Comparison of ENCODE assay signal across 11 mouse cellular contexts in the genomic region with DNA sequence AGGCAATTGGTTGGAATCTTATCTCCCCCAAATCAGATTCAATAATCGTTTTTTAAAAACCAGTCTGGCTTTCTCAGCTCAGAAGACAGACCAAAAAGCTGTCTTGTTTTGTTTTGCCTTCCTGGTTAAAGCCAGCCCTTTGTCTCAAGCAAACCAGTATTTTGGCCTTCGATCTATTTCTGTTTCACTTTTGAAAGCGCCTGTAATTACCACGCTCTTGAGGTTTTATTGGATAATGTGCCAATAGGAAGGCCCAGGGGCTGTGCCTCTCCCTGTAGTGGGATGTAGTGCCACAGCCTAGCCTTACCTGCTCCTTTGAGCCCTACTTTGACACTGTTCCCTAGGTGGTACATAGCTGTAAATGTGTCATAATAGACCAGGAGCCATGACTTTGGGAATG. TPM values are rescaled to one million over a fixed set of nuclear protein-coding genes. Genes with fewer than 3 reads are reported as not detected.
DNase-seq lines count a peak whose midpoint lies in the region; ATAC-seq and TF ChIP-seq lines count a peak whose summit lies in the region.
"Had no signal": no experiment of that assay in that cellular context is flagged by ENCODE, and none has a peak within 500 bp of the region (broad histone marks: within the 10 kb centered on the region; RNA-seq: fewer than 3 reads in every experiment).

No protein-coding gene starts in this region.

- no peak for TF ChIP-seq EP300 in liver, postnatal 0 days (IDR thresholded peaks at IDR 0.05; ENCODE audit: low read depth)

- H3K27me3 ChIP-seq in forebrain, embryonic 10.5 days (ENCODE audit: poor library complexity, severe bottlenecking) = peaks cover 3% of the 10 kb centered on the region; the same call in 1 of the 2 replicates
- H3K27me3 ChIP-seq in forebrain, embryonic 16.5 days (replicated peaks; ENCODE audit: control insufficient read depth, insufficient read depth, low read length) = no peaks in the 10 kb centered on the region
- no peaks in the 10 kb centered on the region for H3K27me3 ChIP-seq in liver, postnatal 0 days (ENCODE audit: insufficient read depth, low read length)
- peaks cover 19% of the 10 kb centered on the region for H3K27me3 ChIP-seq in liver, embryonic 12.5 days (replicated peaks)
- H3K27me3 ChIP-seq in intestine, embryonic 15.5 days (replicated peaks) = no peaks in the 10 kb centered on the region
- no peaks in the 10 kb centered on the region for H3K27me3 ChIP-seq in neural tube, embryonic 14.5 days (ENCODE audit: control insufficient read depth, insufficient read depth, low read length)

- no peak overlapping the region for H3K27ac ChIP-seq in forebrain, embryonic 10.5 days
- no peak overlapping the region for H3K27ac ChIP-seq in forebrain, embryonic 16.5 days (ENCODE audit: low read length)
- H3K27ac ChIP-seq in liver, postnatal 0 days (ENCODE audit: low read depth) = no peak overlapping the region
- no peak overlapping the region for H3K27ac ChIP-seq in liver, embryonic 12.5 days
- H3K27ac ChIP-seq in intestine, embryonic 15.5 days = no peak overlapping the region
- H3K27ac ChIP-seq in neural tube, embryonic 14.5 days (ENCODE audit: low read depth, low read length) = no peak overlapping the region

- no peaks in the 10 kb centered on the region for H3K9me3 ChIP-seq in forebrain, embryonic 10.5 days
- no peaks in the 10 kb centered on the region for H3K9me3 ChIP-seq in forebrain, embryonic 16.5 days (ENCODE audit: control insufficient read depth, low read length)
- H3K9me3 ChIP-seq in liver, postnatal 0 days (ENCODE audit: low read length) = no peaks in the 10 kb centered on the region
- no peaks in the 10 kb centered on the region for H3K9me3 ChIP-seq in liver, embryonic 12.5 days (replicated peaks)
- H3K9me3 ChIP-seq in intestine, embryonic 15.5 days = no peaks in the 10 kb centered on the region
- no peaks in the 10 kb centered on the region for H3K9me3 ChIP-seq in neural tube, embryonic 14.5 days (ENCODE audit: control insufficient read depth, low read length)

- no peak for ATAC-seq in forebrain, embryonic 16.5 days
- ATAC-seq in liver, postnatal 0 days = no peak
- ATAC-seq in liver, embryonic 12.5 days = no peak
- no peak for ATAC-seq in intestine, embryonic 15.5 days
- no peak for ATAC-seq in neural tube, embryonic 14.5 days (ENCODE audit: low read depth)
- no peak for ATAC-seq in monocyte, adult 5-6 weeks (replicated peaks; ENCODE audit: insufficient number of reproducible peaks, low FRiP score, low TSS enrichment, poor library complexity, severe bottlenecking)

- H3K4me3 ChIP-seq in forebrain, embryonic 10.5 days = peak overlapping the region; percentile 83; the same call in 1 of the 2 replicates
- no peak overlapping the region for H3K4me3 ChIP-seq in forebrain, embryonic 16.5 days (replicated peaks; ENCODE audit: low read length)
- peak overlapping the region; percentile 81; the same call in 1 of the 2 replicates for H3K4me3 ChIP-seq in liver, postnatal 0 days (ENCODE audit: low read depth, low read length)
- no peak overlapping the region for H3K4me3 ChIP-seq in liver, embryonic 12.5 days
- H3K4me3 ChIP-seq in intestine, embryonic 15.5 days (replicated peaks) = no peak overlapping the region
- H3K4me3 ChIP-seq in neural tube, embryonic 14.5 days (ENCODE audit: low read depth, low read length) = no peak overlapping the region

- TF ChIP-seq CTCF in liver, postnatal 0 days (IDR thresholded peaks at IDR 0.05; ENCODE audit: low read depth) = no peak

- WGBS in forebrain, embryonic 10.5 days = 72% methylated on average over 4 of the region's 4 CpGs
- WGBS in forebrain, embryonic 16.5 days = 42% methylated on average over 4 of the region's 4 CpGs
- 54% methylated on average over 4 of the region's 4 CpGs for WGBS in liver, postnatal 0 days (ENCODE audit: insufficient replicate concordance)
- 62% methylated on average over 4 of the region's 4 CpGs for WGBS in liver, embryonic 12.5 days (ENCODE audit: insufficient replicate concordance)
- 48% methylated on average over 4 of the region's 4 CpGs for WGBS in intestine, embryonic 15.5 days
- 55% methylated on average over 4 of the region's 4 CpGs for WGBS in neural tube, embryonic 14.5 days

- no peak for DNase-seq in forebrain, embryonic 10.5 days (ENCODE audit: extremely low spot score, low spot score)
- no peak for DNase-seq in liver, postnatal 0 days
- DNase-seq in adrenal gland, postnatal 14 days = no peak
- DNase-seq: gastrocnemius, postnatal 36 days; kidney, adult 18-20 months; left cerebral cortex, postnatal 4 days had no signal

- no peak overlapping the region for H3K9ac ChIP-seq in forebrain, embryonic 16.5 days (replicated peaks; ENCODE audit: low read depth, low read length)
- H3K9ac ChIP-seq in liver, postnatal 0 days (replicated peaks) = no peak overlapping the region
- no peak overlapping the region for H3K9ac ChIP-seq in liver, embryonic 12.5 days
- H3K9ac ChIP-seq in intestine, embryonic 15.5 days = no peak overlapping the region
- no peak overlapping the region for H3K9ac ChIP-seq in neural tube, embryonic 14.5 days (replicated peaks; ENCODE audit: low read depth, low read length)

- no peak overlapping the region for H3K4me2 ChIP-seq in forebrain, embryonic 16.5 days (ENCODE audit: low read length)
- peak overlapping the region; percentile 79 for H3K4me2 ChIP-seq in liver, postnatal 0 days (ENCODE audit: low read depth, low read length)
- no peak overlapping the region for H3K4me2 ChIP-seq in liver, embryonic 12.5 days
- H3K4me2 ChIP-seq in intestine, embryonic 15.5 days (replicated peaks) = peak overlapping the region; percentile 93
- peak overlapping the region; percentile 4; the same call in 1 of the 2 replicates for H3K4me2 ChIP-seq in neural tube, embryonic 14.5 days (ENCODE audit: low read depth, low read length)

- H3K4me1 ChIP-seq in forebrain, embryonic 10.5 days = peaks cover 75% of the 10 kb centered on the region
- H3K4me1 ChIP-seq in forebrain, embryonic 16.5 days (replicated peaks; ENCODE audit: control insufficient read depth, insufficient read depth, low read length) = peaks cover 18% of the 10 kb centered on the region
- H3K4me1 ChIP-seq in liver, postnatal 0 days (ENCODE audit: insufficient read depth) = peaks cover 32% of the 10 kb centered on the region
- peaks cover 62% of the 10 kb centered on the region for H3K4me1 ChIP-seq in liver, embryonic 12.5 days
- H3K4me1 ChIP-seq in intestine, embryonic 15.5 days (replicated peaks) = peaks cover 27% of the 10 kb centered on the region
- peaks cover 16% of the 10 kb centered on the region for H3K4me1 ChIP-seq in neural tube, embryonic 14.5 days (ENCODE audit: control insufficient read depth, insufficient read depth, low read length)

- no peaks in the 10 kb centered on the region for H3K36me3 ChIP-seq in forebrain, embryonic 10.5 days (replicated peaks)
- no peaks in the 10 kb centered on the region for H3K36me3 ChIP-seq in forebrain, embryonic 16.5 days (ENCODE audit: control insufficient read depth, insufficient read depth)
- H3K36me3 ChIP-seq in liver, postnatal 0 days (replicated peaks; ENCODE audit: insufficient read depth, low read length) = no peaks in the 10 kb centered on the region
- no peaks in the 10 kb centered on the region for H3K36me3 ChIP-seq in liver, embryonic 12.5 days
- no peaks in the 10 kb centered on the region for H3K36me3 ChIP-seq in intestine, embryonic 15.5 days
- H3K36me3 ChIP-seq in neural tube, embryonic 14.5 days (ENCODE audit: control insufficient read depth, insufficient read depth, low read length) = no peaks in the 10 kb centered on the region

RNA-seq across cellular contexts. Expression of gene Hpcal1, which starts 2.3 kb away (rescaled TPM):
- polyA plus RNA-seq in forebrain, embryonic 10.5 days (2016; fragmentation: Nextera tagmentation; extraction: Ambion mirVana) = 36.7 and 36.8 TPM in 2 replicates
- polyA plus RNA-seq in forebrain, embryonic 16.5 days (2015; fragmentation: Nextera tagmentation; extraction: Ambion mirVana) = 34.6 and 47.1 TPM in 2 replicates
- polyA plus RNA-seq in liver, postnatal 0 days (2015; fragmentation: Nextera tagmentation; extraction: Ambion mirVana) = 18.6 and 20.8 TPM in 2 replicates
- 17.6 and 18.6 TPM in 2 replicates for polyA plus RNA-seq in liver, embryonic 12.5 days (2016; fragmentation: Nextera tagmentation; extraction: Ambion mirVana)
- polyA plus RNA-seq in intestine, embryonic 15.5 days (2015; fragmentation: Nextera tagmentation; extraction: Ambion mirVana) = 46.7 and 53.5 TPM in 2 replicates
- polyA plus RNA-seq in neural tube, embryonic 14.5 days (2014; fragmentation: Nextera tagmentation; extraction: Ambion mirVana) = 115 and 135 TPM in 2 replicates
- 30.2 to 51.8 TPM (median 42.3 TPM) in 3 replicates for total RNA-seq in monocyte, adult 5-6 weeks (2017)
- 26.8 and 33.4 TPM in 2 replicates for total RNA-seq in adrenal gland, postnatal 14 days (2021)

Comparison
In these comparisons a context has a peak if more than half of its experiments do, and no peak if none do; other contexts are left out.
1. H3K4me3 ChIP-seq: peak in forebrain, embryonic 10.5 days (single experiment) and liver, postnatal 0 days (single experiment); none in forebrain, embryonic 16.5 days (single experiment), liver, embryonic 12.5 days (single experiment), intestine, embryonic 15.5 days (single experiment) and neural tube, embryonic 14.5 days (single experiment).
2. H3K4me2 ChIP-seq: peak in liver, postnatal 0 days (single experiment), intestine, embryonic 15.5 days (single experiment) and neural tube, embryonic 14.5 days (single experiment); none in forebrain, embryonic 16.5 days (single experiment) and liver, embryonic 12.5 days (single experiment).